Mouse (Mus musculus) right cerebral cortex, postnatal 10 days (tissue): Measurements from ENCODE around the gene Nxph4.

Source experiments
- DNase-seq, 2 experiments: peaks; one replicate each; pipeline ENCODE4 v3.0.0; 2021; ENCODE audit warnings: low spot score in 2 of 2

The Nxph4 gene

GRCm38 (mm10) chr10:127515271-127515982 is 18.9 kb downstream of the Nxph4 start:
- no peak for DNase-seq

- DNase-seq = no peak
Observed at GRCm38 (mm10) chr10:127514764-127515163, 19.6 kb downstream of the Nxph4 start, which contains the start of gene Ndufa4l2. Ndufa4l2 (plus strand) TSS chr10:127514967.

DNA sequence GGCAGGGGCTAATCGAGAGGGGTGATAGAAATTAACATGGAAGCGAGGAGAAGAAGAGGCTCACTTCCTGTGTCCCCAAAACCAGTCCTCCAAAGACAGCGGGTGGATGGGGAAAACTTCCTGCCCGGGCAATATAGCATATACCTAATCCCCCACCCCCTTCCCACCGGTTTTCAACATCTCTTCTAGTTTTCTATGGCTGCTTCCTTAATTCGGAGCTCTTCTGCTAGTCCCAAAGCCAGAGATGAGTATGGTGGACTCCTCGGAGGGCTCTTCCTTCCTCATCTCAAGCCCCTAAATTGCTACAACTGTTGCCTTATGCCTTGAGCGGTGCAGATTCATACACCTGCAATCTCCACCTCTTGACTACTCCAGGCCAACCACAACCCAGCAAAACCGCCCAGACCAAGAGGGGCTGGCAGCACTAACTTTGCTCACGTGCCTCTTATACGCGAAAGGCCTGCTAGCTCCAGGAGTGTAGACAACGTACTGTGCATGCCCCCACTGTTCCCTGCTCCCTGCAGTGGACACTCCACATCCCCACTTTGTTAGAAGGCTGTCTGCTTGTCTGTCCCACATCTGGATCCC is 20.2 kb downstream of the Nxph4 start:
- DNase-seq = no peak

- DNase-seq = no peak
Observed at GRCm38 (mm10) chr10:127513501-127514091, 20.8 kb downstream of the Nxph4 start.

GRCm38 (mm10) chr10:127512813-127513212 is 21.5 kb downstream of the Nxph4 start:
- DNase-seq = peak; percentile 93 to 95

GRCm38 (mm10) chr10:127512307-127512666 is 22.1 kb downstream of the Nxph4 start:
- no peak for DNase-seq

DNA sequence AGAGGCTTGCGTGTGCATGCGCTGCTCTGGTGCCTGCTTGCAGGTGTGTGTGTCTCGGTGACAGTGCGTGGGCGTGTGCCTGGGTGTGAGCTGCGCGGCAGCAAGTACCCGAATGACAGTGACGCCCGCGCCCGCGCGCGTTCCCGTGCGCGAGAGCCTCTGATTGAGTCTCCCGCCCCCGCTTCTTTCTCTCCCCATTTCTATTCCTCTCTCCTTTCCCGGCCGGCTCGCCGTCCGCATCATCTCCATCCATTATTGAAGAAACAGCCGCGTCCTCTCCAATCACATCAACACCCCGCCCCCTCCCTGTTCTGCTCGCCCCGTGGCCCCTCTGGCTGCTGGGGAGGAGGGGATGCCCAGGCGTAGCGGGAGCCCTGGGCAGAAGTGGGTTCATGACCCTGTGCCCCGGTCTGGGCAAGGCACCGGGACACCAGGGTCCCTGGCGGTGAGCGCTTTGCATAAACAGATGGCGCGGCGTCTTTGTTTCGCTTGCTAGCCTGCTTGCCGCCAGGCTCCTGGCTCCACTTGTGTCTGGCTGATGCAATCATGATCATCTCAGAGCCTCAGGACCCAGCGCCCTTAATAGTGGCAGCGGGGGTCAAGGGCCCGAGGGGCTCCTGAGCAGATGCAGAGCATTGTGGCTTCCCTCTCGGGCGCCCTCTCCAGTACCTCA is 22.6 kb downstream of the Nxph4 start:
- DNase-seq = peak; percentile 95 to 96

DNA sequence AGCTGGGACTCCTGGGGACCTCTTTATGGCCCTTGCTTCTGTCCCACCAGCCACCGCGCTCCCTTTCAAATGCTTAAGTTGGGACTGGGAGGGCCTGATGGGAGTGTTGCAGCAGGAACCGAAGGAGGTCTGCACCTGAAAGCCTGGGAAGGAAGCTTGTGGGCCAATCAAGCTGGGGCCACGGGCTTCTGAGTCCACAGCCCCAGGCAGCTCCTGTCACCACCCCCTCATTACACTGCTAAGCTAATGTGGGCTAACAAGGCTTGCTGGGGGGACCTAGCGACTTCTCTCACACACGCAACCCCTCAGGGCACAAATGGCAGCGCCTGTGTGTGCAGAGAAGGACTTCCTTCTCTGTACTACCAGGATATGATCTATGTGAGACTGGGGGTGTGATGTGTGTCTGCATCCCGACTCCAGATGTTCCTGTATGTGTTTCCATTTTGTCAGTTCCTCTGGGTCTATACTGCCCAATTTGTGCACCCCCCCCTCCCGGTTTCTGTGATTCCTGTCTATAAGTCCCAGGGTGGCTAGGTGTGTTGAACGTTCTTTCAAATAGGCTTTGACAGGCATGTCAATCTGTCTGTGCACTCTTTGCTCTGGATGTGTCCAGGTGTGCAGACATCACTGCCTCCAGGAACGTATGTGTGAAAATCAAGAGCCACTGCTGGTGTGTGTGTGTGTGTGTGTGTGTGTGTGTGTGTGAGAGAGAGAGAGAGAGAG is 23.3 kb downstream of the Nxph4 start:
- no peak for DNase-seq

DNA sequence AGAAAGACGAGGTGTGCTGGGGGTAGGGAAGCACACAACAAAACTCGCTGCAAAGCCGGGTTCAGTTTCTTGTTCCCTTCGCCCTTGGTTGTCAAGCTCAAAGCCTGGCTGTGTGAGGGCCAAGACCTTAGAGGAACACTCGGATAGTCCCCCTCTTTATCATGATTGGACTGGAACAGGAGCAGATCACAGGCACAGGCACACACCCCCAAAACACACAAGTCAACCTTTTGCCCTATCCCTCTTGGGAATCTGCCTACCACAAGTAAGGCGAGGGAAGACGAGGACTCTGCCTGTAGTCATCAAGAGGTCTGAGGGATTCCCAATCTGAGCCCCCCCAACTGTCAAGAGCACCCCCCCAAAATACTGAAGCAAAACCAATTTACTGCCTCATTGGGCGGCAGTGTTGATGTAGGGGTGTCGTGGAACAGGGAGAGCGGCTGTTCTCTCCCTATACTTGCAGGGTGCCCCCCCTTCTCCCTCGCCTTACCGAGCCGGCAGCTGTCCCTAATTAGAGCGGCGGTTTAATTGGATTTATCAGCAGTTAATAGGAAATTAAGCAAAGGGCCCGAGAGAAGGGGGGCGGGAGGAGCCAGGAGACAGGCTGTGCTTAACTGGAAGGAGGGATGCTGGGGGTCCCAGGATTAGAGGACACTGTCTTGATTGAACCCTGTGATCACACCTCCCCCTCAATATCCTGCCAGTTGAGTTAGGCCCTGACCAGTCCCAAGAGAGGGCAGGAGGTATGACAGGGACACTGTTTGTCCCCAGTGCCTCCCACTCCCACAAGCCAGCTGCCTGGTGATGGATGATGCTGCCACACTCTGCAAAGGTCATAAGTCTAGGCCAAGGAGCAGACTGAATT is 24.3 kb downstream of the Nxph4 start:
- peak in 1 of 2 experiments; percentile 54 for DNase-seq

- peak; percentile 92 for DNase-seq
Observed at GRCm38 (mm10) chr10:127509051-127509836, 25.1 kb downstream of the Nxph4 start.

- DNase-seq = peak; percentile 80 to 86
Observed at GRCm38 (mm10) chr10:127508239-127508638, 26.1 kb downstream of the Nxph4 start.

GRCm38 (mm10) chr10:127500894-127501893 is 33.2 kb downstream of the Nxph4 start, which contains the start of gene Stac3:
Stac3 (plus strand) TSS chr10:127501686.
- no peak for DNase-seq

- peak in 1 of 2 experiments; percentile 17 for DNase-seq
Observed at GRCm38 (mm10) chr10:127500042-127500441, 34.3 kb downstream of the Nxph4 start.

- no peak for DNase-seq
Observed at GRCm38 (mm10) chr10:127499516-127499915, 34.8 kb downstream of the Nxph4 start.

DNA sequence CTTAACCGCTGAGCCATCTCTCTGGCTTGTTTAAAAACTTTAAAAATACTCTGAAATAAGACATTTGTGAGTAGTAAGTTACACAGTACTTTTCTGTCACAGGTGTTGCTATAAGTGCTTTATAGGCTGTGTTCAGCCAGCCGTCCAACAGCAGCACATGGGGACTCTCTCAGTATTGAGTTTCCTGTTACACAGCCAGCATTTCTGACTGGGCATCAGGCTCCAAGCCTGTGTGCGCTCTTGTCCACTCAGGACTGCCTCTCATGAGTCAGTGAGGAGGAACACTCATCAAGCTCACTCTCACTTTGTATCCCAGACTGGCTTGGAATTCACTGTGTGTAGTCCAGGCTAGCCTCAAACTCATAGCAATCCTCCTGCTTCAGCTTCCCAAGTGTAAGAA is 38.2 kb downstream of the Nxph4 start:
- DNase-seq = no peak

- DNase-seq = no peak
Observed at GRCm38 (mm10) chr10:127492118-127492517, 42.2 kb downstream of the Nxph4 start.

GRCm38 (mm10) chr10:127491128-127491512 is 43.2 kb downstream of the Nxph4 start:
- DNase-seq = no peak
